Mouse (Mus musculus) stomach, postnatal 0 days (tissue): ENCODE results near the gene Auts2. TPM values are rescaled to one million over a fixed set of nuclear protein-coding genes. Genes with fewer than 3 reads are reported as not detected.

Experiments
- ATAC-seq: fragments of 200-750 bp; cut with Nextera tagmentation; 2 replicates; pipeline ENCODE4 v1.8.0; 2017; ENCODE audit not compliant: low FRiP score, low TSS enrichment
- DNase-seq: peaks from one replicate; pipeline ENCODE4 v3.0.0-alpha.2; 2016; ENCODE audit warnings: low spot score
- H3K27ac ChIP-seq: fragments of 300-500 bp; sonication (generic); replicated peaks from 2 replicates; pipeline ENCODE4 v1.5.1; 2014; ENCODE audit warnings: mild to moderate bottlenecking, control low read depth
- H3K27me3 ChIP-seq: fragments of 300-500 bp; sonication (generic); 2 replicates; pipeline ENCODE4 v1.6.1; 2014; ENCODE audit warnings: low read length; ENCODE audit not compliant: control insufficient read depth, insufficient read depth
- H3K36me3 ChIP-seq: fragments of 300-500 bp; sonication (generic); 2 replicates; pipeline ENCODE4 v1.6.1; 2014; ENCODE audit warnings: low read length, mixed read lengths; ENCODE audit not compliant: control insufficient read depth, insufficient read depth
- H3K4me1 ChIP-seq: fragments of 300-500 bp; sonication (generic); replicated peaks from 2 replicates; pipeline ENCODE4 v1.6.1; 2014; ENCODE audit warnings: antibody characterized with exemption; ENCODE audit not compliant: control insufficient read depth, insufficient read depth
- H3K4me2 ChIP-seq: fragments of 300-500 bp; sonication (generic); replicated peaks from 2 replicates; pipeline ENCODE4 v1.6.1; 2014; ENCODE audit warnings: low read depth, mild to moderate bottlenecking, control low read depth, moderate library complexity
- H3K4me3 ChIP-seq: fragments of 300-500 bp; sonication (generic); 2 replicates; pipeline ENCODE4 v1.5.1; 2014; ENCODE audit warnings: low read depth, low read length, control low read depth
- H3K9ac ChIP-seq: fragments of 300-500 bp; sonication (generic); 2 replicates; pipeline ENCODE4 v1.6.1; 2014; ENCODE audit warnings: mild to moderate bottlenecking, low read length, control low read depth, mixed read lengths
- H3K9me3 ChIP-seq: fragments of 300-500 bp; sonication (generic); 2 replicates; pipeline ENCODE4 v1.6.1; 2016; ENCODE audit warnings: low read length; ENCODE audit not compliant: control insufficient read depth
- CTCF ChIP-seq: IDR thresholded peaks from 2 replicates; pipeline ENCODE4 v1.5.1; 2016; ENCODE audit warnings: antibody characterized with exemption, low read depth, mild to moderate bottlenecking, moderate library complexity
- EP300 ChIP-seq: optimal IDR thresholded peaks from 2 replicates; pipeline ENCODE3; 2016; ENCODE audit warnings: antibody characterized with exemption
- WGBS: fragments of 180-500 bp; shearing (Covaris S2); extraction: QIAGEN DNeasy Blood & Tissue Kit; methylation state at CpG from one replicate; pipeline ENCODE4 v1.1.7; 2014; 5-methylcytosine and 5-hydroxymethylcytosine counted together
- polyA plus RNA-seq: library from polyadenylated mRNA; unstranded; fragments of >200 nt; fragmentation: Nextera tagmentation; extraction: Ambion mirVana; gene quantifications from 2 replicates; pipeline ENCODE4 v1.2.1, GENCODE M21; 2015

Auts2 gene
- polyA plus RNA-seq, 1 experiment from 2014 or later = 7.3 TPM

DNA sequence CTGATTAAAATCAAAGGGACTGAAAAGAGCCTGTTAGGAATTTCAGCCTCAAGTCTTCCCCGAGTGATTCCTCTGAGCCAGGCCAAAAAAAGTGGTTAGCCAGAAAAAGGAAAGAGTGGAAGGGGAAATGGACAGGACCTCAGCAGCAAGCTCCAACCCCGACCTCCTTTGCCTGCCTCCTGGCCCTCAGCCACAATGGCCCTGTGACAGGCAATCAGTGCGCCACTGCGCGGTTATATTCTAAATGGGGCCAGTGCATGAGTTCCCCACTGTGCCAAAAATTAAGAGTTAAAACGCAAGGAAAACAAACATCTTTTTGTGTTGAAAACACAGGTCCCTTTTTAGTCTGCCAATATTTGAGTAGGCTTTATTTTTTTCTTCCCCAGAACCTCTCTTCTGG is 755.1 kb downstream of the Auts2 start:
- ATAC-seq (no peak), DNase-seq (no peak)
- TF ChIP-seq CTCF = no peak
- no peak for TF ChIP-seq EP300

DNA sequence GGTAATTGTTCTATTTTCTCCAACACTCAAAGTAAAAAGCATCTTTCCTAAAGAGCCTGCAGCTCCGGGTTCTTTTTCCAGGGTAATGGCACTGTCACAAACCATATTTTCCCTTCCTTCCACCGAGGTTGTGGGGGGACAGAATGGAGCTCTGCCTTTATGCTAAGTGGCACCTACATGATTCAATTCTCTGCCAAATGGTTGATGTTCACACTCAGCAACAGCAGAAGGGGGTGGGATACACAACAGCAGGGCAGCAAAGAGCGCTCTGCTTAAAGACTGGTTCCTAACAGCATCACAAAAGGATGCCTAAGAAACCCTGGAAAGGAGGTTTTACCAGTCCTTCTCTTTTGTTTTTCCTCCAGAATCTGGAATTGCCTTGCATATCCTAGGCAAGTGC is 759.9 kb downstream of the Auts2 start:
- Histone ChIP-seq H3K36me3 (no peaks in the 10 kb centered on the region), H3K9me3 (no peaks in the 10 kb centered on the region), H3K4me1 (no peaks in the 10 kb centered on the region), H3K27ac (no peak overlapping the region), H3K27me3 (no peaks in the 10 kb centered on the region), H3K9ac (no peak overlapping the region), H3K4me3 (no peak overlapping the region), H3K4me2 (no peak overlapping the region)
- ATAC-seq = no peak
- no peak for TF ChIP-seq EP300
- no peak for TF ChIP-seq CTCF
- no peak for DNase-seq
- 77% methylated on average over 3 of the region's 3 CpGs for WGBS

More for the DNA sequence above, 755.1 kb downstream of the Auts2 start:
- Histone ChIP-seq H3K4me3 (no peak overlapping the region), H3K4me1 (no peaks in the 10 kb centered on the region), H3K27ac (no peak overlapping the region), H3K9ac (no peak overlapping the region), H3K4me2 (no peak overlapping the region), H3K36me3 (no peaks in the 10 kb centered on the region), H3K9me3 (no peaks in the 10 kb centered on the region), H3K27me3 (no peaks in the 10 kb centered on the region)
- WGBS = 62% methylated on average over 6 of the region's 6 CpGs

- H3K27me3 ChIP-seq = no peaks in the 10 kb centered on the region
- no peak overlapping the region for H3K4me3 ChIP-seq
- no peak for DNase-seq
- TF ChIP-seq EP300 = no peak
- H3K27ac ChIP-seq = no peak overlapping the region
- H3K9ac ChIP-seq = no peak overlapping the region
- no peaks in the 10 kb centered on the region for H3K36me3 ChIP-seq
- WGBS = 88% methylated on average over 14 of the region's 14 CpGs
- H3K4me2 ChIP-seq = no peak overlapping the region
- H3K4me1 ChIP-seq = no peaks in the 10 kb centered on the region
- ATAC-seq = no peak
- no peaks in the 10 kb centered on the region for H3K9me3 ChIP-seq
These were observed 762.1 kb downstream of the Auts2 start for GRCm38 (mm10) chr5:131781063-131781462.

- no peak overlapping the region for H3K27ac ChIP-seq
- TF ChIP-seq EP300 = no peak
- no peak for TF ChIP-seq CTCF
- H3K36me3 ChIP-seq = no peaks in the 10 kb centered on the region
- ATAC-seq (no peak), DNase-seq (no peak)
- no peak overlapping the region for H3K4me3 ChIP-seq
- H3K27me3 ChIP-seq = no peaks in the 10 kb centered on the region
- no peak overlapping the region for H3K4me2 ChIP-seq
- no peaks in the 10 kb centered on the region for H3K9me3 ChIP-seq
- H3K9ac ChIP-seq = no peak overlapping the region
- H3K4me1 ChIP-seq = no peaks in the 10 kb centered on the region
These were observed 764.0 kb downstream of the Auts2 start for GRCm38 (mm10) chr5:131779171-131779570.

DNA sequence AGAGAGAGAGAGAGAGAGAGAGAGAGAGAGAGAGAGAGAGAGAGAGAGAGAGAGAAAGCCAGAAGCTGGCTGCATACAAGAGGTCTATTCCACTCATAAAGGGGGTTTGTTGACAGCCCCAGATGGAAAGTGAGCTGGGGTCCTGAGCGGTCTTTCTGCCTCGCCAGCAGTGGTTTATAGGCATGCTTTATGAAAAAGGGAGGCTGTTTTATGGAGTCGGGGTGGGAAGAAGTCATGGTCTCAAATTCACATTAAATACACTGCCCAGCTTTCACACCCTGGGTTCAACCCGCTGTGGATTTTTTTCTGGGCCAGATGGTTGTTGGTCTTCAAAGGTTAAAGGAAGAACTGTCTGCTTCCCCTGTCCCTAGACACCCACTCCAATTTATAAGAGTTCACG is 767.5 kb downstream of the Auts2 start:
- no peaks in the 10 kb centered on the region for H3K9me3 ChIP-seq
- no peaks in the 10 kb centered on the region for H3K27me3 ChIP-seq
- TF ChIP-seq EP300 (no peak), CTCF (no peak)
- H3K4me1 ChIP-seq = no peaks in the 10 kb centered on the region
- H3K4me2 ChIP-seq = no peak overlapping the region
- no peak overlapping the region for H3K27ac ChIP-seq
- no peak overlapping the region for H3K4me3 ChIP-seq
- H3K9ac ChIP-seq = no peak overlapping the region
- 87% methylated on average over 5 of the region's 5 CpGs for WGBS
- no peak for DNase-seq
- no peak for ATAC-seq
- H3K36me3 ChIP-seq = no peaks in the 10 kb centered on the region

- no peak overlapping the region for H3K27ac ChIP-seq
- TF ChIP-seq EP300 (no peak), CTCF (no peak)
- no peaks in the 10 kb centered on the region for H3K27me3 ChIP-seq
- DNase-seq = no peak
- no peak overlapping the region for H3K4me3 ChIP-seq
- H3K9me3 ChIP-seq = no peaks in the 10 kb centered on the region
- H3K9ac ChIP-seq = no peak overlapping the region
- no peak overlapping the region for H3K4me2 ChIP-seq
- no peaks in the 10 kb centered on the region for H3K4me1 ChIP-seq
- ATAC-seq = no peak
- H3K36me3 ChIP-seq = no peaks in the 10 kb centered on the region
- WGBS = 66% methylated on average over 12 of the region's 12 CpGs
These were observed 767.9 kb downstream of the Auts2 start for GRCm38 (mm10) chr5:131775222-131775621.
